Mouse (Mus musculus) neural tube, embryonic 13.5 days (tissue): ENCODE data around the gene Ranbp10. TPM values are rescaled to one million over a fixed set of nuclear protein-coding genes. Genes with fewer than 3 reads are reported as not detected.

Experiments
- ATAC-seq: fragments of 200-750 bp; cut with Nextera tagmentation; 2 replicates; pipeline ENCODE4 v1.8.0; 2017; ENCODE audit warnings: low read depth, mild to moderate bottlenecking, moderate TSS enrichment, moderate library complexity
- H3K27ac ChIP-seq: fragments of 300-500 bp; sonication (generic); replicated peaks from 2 replicates; pipeline ENCODE4 v1.5.1; 2015; ENCODE audit warnings: moderate library complexity, mild to moderate bottlenecking, inconsistent platforms
- H3K27me3 ChIP-seq: fragments of 300-500 bp; sonication (generic); 2 replicates; pipeline ENCODE4 v1.6.1; 2015; ENCODE audit warnings: mild to moderate bottlenecking, inconsistent platforms
- H3K36me3 ChIP-seq: fragments of 300-500 bp; sonication (generic); 2 replicates; pipeline ENCODE4 v1.6.1; 2015; ENCODE audit warnings: mild to moderate bottlenecking, inconsistent platforms
- H3K4me1 ChIP-seq: fragments of 300-500 bp; sonication (generic); replicated peaks from 2 replicates; pipeline ENCODE4 v1.6.1; 2015; ENCODE audit warnings: inconsistent platforms
- H3K4me2 ChIP-seq: fragments of 300-500 bp; sonication (generic); 2 replicates; pipeline ENCODE4 v1.6.1; 2015; ENCODE audit warnings: inconsistent platforms, mild to moderate bottlenecking, moderate library complexity
- H3K4me3 ChIP-seq: fragments of 300-500 bp; sonication (generic); 2 replicates; pipeline ENCODE4 v1.5.1; 2015; ENCODE audit warnings: mild to moderate bottlenecking, inconsistent platforms
- H3K9ac ChIP-seq: fragments of 300-500 bp; sonication (generic); 2 replicates; pipeline ENCODE4 v1.6.1; 2015; ENCODE audit warnings: moderate library complexity, mild to moderate bottlenecking, inconsistent platforms
- H3K9me3 ChIP-seq: fragments of 300-500 bp; sonication (generic); 2 replicates; pipeline ENCODE4 v1.6.1; 2016; ENCODE audit warnings: inconsistent platforms
- WGBS: fragments of 180-500 bp; shearing (Covaris S2); methylation state at CpG from one replicate; pipeline ENCODE4 v1.1.7; 2015; 5-methylcytosine and 5-hydroxymethylcytosine counted together
- polyA plus RNA-seq: library from polyadenylated mRNA; unstranded; fragments of >200 nt; fragmentation: Nextera tagmentation; extraction: Ambion mirVana; gene quantifications from 2 replicates; pipeline ENCODE4 v1.2.1, GENCODE M21; 2015

The Ranbp10 gene
- polyA plus RNA-seq, 1 experiment from 2014 or later, result 11.6 TPM

GRCm38 (mm10) chr8:105801153-105801904 is 25.8 kb downstream of the Ranbp10 start:
- 88% methylated on average over 6 of the region's 6 CpGs for WGBS

GRCm38 (mm10) chr8:105799091-105799812 is 27.9 kb downstream of the Ranbp10 start:
- 0 out of 2 replicates have a peak, but pooled peaks cover 5% of the 10 kb centered on the region for H3K36me3 ChIP-seq
- peaks cover 10% of the 10 kb centered on the region; the same call in 1 of the 2 replicates for H3K4me1 ChIP-seq
- H3K9me3 ChIP-seq, result no peaks in the 10 kb centered on the region
- H3K9ac ChIP-seq, result no peak overlapping the region
- H3K4me3 ChIP-seq, result no peak overlapping the region
- ATAC-seq, result no peak
- H3K27ac ChIP-seq, result peak overlapping the region; percentile 4; the same call in 1 of the 2 replicates
- no peak overlapping the region for H3K4me2 ChIP-seq
- no peaks in the 10 kb centered on the region for H3K27me3 ChIP-seq
- 58% methylated on average over 8 of the region's 8 CpGs for WGBS

More at GRCm38 (mm10) chr8:105801153-105801904, 25.8 kb downstream of the Ranbp10 start:
- Histone ChIP-seq H3K4me2 (no peak overlapping the region), H3K27me3 (no peaks in the 10 kb centered on the region), H3K36me3 (peaks cover 17% of the 10 kb centered on the region), H3K4me1 (peaks cover 14% of the 10 kb centered on the region), H3K9ac (no peak overlapping the region), H3K27ac (no peak overlapping the region), H3K9me3 (no peaks in the 10 kb centered on the region), H3K4me3 (no peak overlapping the region)
- no peak for ATAC-seq

- no peaks in the 10 kb centered on the region for H3K36me3 ChIP-seq
- H3K4me1 ChIP-seq, result peaks cover 10% of the 10 kb centered on the region; the same call in 1 of the 2 replicates
- no peak overlapping the region for H3K27ac ChIP-seq
- H3K9ac ChIP-seq, result no peak overlapping the region
- no peak overlapping the region for H3K4me2 ChIP-seq
- no peaks in the 10 kb centered on the region for H3K27me3 ChIP-seq
- 95% methylated on average over 5 of the region's 5 CpGs for WGBS
- no peak overlapping the region for H3K4me3 ChIP-seq
- ATAC-seq, result no peak
- no peaks in the 10 kb centered on the region for H3K9me3 ChIP-seq
Measured at GRCm38 (mm10) chr8:105798408-105798807, 28.7 kb downstream of the Ranbp10 start.

GRCm38 (mm10) chr8:105795785-105796184 is 31.4 kb downstream of the Ranbp10 start:
- no peak overlapping the region for H3K9ac ChIP-seq
- H3K9me3 ChIP-seq, result no peaks in the 10 kb centered on the region
- no peaks in the 10 kb centered on the region for H3K36me3 ChIP-seq
- peaks cover 10% of the 10 kb centered on the region; the same call in 1 of the 2 replicates for H3K4me1 ChIP-seq
- no peak overlapping the region for H3K4me3 ChIP-seq
- WGBS, result 88% methylated on average over 1 of the region's 1 CpGs
- H3K27me3 ChIP-seq, result no peaks in the 10 kb centered on the region
- H3K27ac ChIP-seq, result no peak overlapping the region
- no peak overlapping the region for H3K4me2 ChIP-seq
- ATAC-seq, result no peak

- no peak overlapping the region for H3K9ac ChIP-seq
- H3K27ac ChIP-seq, result no peak overlapping the region
- no peaks in the 10 kb centered on the region for H3K36me3 ChIP-seq
- H3K27me3 ChIP-seq, result no peaks in the 10 kb centered on the region
- no peak overlapping the region for H3K4me3 ChIP-seq
- peaks cover 4% of the 10 kb centered on the region; the same call in 1 of the 2 replicates for H3K4me1 ChIP-seq
- no peak overlapping the region for H3K4me2 ChIP-seq
- 87% methylated on average over 3 of the region's 3 CpGs for WGBS
- no peaks in the 10 kb centered on the region for H3K9me3 ChIP-seq
- no peak for ATAC-seq
Measured at GRCm38 (mm10) chr8:105794009-105794598, 33.0 kb downstream of the Ranbp10 start.

GRCm38 (mm10) chr8:105793331-105793730 is 33.8 kb downstream of the Ranbp10 start:
- WGBS, result 94% methylated on average over 1 of the region's 1 CpGs
- H3K27ac ChIP-seq, result no peak overlapping the region
- no peak overlapping the region for H3K9ac ChIP-seq
- no peaks in the 10 kb centered on the region for H3K4me1 ChIP-seq
- no peak overlapping the region for H3K4me2 ChIP-seq
- no peak overlapping the region for H3K4me3 ChIP-seq
- no peak for ATAC-seq
- H3K27me3 ChIP-seq, result no peaks in the 10 kb centered on the region
- H3K9me3 ChIP-seq, result no peaks in the 10 kb centered on the region
- H3K36me3 ChIP-seq, result peaks cover 2% of the 10 kb centered on the region; the same call in 1 of the 2 replicates

GRCm38 (mm10) chr8:105789626-105790025 is 37.5 kb downstream of the Ranbp10 start:
- H3K36me3 ChIP-seq, result peaks cover 26% of the 10 kb centered on the region
- ATAC-seq, result no peak
- H3K4me2 ChIP-seq, result no peak overlapping the region

GRCm38 (mm10) chr8:105788927-105789326 is 38.2 kb downstream of the Ranbp10 start:
- Histone ChIP-seq H3K4me3 (no peak overlapping the region), H3K9ac (no peak overlapping the region), H3K27me3 (no peaks in the 10 kb centered on the region), H3K27ac (no peak overlapping the region), H3K36me3 (peaks cover 28% of the 10 kb centered on the region), H3K9me3 (no peaks in the 10 kb centered on the region), H3K4me1 (peaks cover 6% of the 10 kb centered on the region; the same call in 1 of the 2 replicates), H3K4me2 (no peak overlapping the region)
- ATAC-seq, result no peak
- WGBS, result 63% methylated on average over 4 of the region's 4 CpGs

More at GRCm38 (mm10) chr8:105789626-105790025, 37.5 kb downstream of the Ranbp10 start:
- no peak overlapping the region for H3K4me3 ChIP-seq
- no peaks in the 10 kb centered on the region for H3K9me3 ChIP-seq
- H3K27me3 ChIP-seq, result no peaks in the 10 kb centered on the region
- no peak overlapping the region for H3K27ac ChIP-seq
- H3K4me1 ChIP-seq, result peaks cover 6% of the 10 kb centered on the region; the same call in 1 of the 2 replicates
- no peak overlapping the region for H3K9ac ChIP-seq

- Histone ChIP-seq H3K4me3 (no peak overlapping the region), H3K9ac (no peak overlapping the region), H3K27me3 (no peaks in the 10 kb centered on the region), H3K36me3 (peaks cover 33% of the 10 kb centered on the region), H3K4me1 (peaks cover 6% of the 10 kb centered on the region; the same call in 1 of the 2 replicates), H3K9me3 (no peaks in the 10 kb centered on the region), H3K27ac (no peak overlapping the region), H3K4me2 (no peak overlapping the region)
- WGBS, result 94% methylated on average over 2 of the region's 2 CpGs
- ATAC-seq, result no peak
Measured at GRCm38 (mm10) chr8:105788241-105788640, 38.9 kb downstream of the Ranbp10 start.

- Histone ChIP-seq H3K36me3 (peaks cover 88% of the 10 kb centered on the region), H3K9me3 (no peaks in the 10 kb centered on the region)
- WGBS, result 95% methylated on average over 5 of the region's 5 CpGs
Measured at GRCm38 (mm10) chr8:105780298-105780697, 46.9 kb downstream of the Ranbp10 start.

GRCm38 (mm10) chr8:105777833-105778232 is 49.3 kb downstream of the Ranbp10 start:
- Histone ChIP-seq H3K27ac (no peak overlapping the region), H3K27me3 (no peaks in the 10 kb centered on the region), H3K4me3 (no peak overlapping the region), H3K9me3 (no peaks in the 10 kb centered on the region), H3K36me3 (peaks cover 96% of the 10 kb centered on the region), H3K4me2 (no peak overlapping the region), H3K9ac (no peak overlapping the region), H3K4me1 (no peaks in the 10 kb centered on the region)
- ATAC-seq, result no peak
- 92% methylated on average over 2 of the region's 2 CpGs for WGBS

More at GRCm38 (mm10) chr8:105780298-105780697, 46.9 kb downstream of the Ranbp10 start:
- Histone ChIP-seq H3K27ac (no peak overlapping the region), H3K4me1 (no peaks in the 10 kb centered on the region), H3K4me3 (no peak overlapping the region), H3K27me3 (no peaks in the 10 kb centered on the region), H3K4me2 (no peak overlapping the region), H3K9ac (no peak overlapping the region)
- ATAC-seq, result no peak

GRCm38 (mm10) chr8:105774498-105774897 is 52.7 kb downstream of the Ranbp10 start:
- Histone ChIP-seq H3K9me3 (no peaks in the 10 kb centered on the region), H3K36me3 (peaks cover 95% of the 10 kb centered on the region)
- no peak for ATAC-seq

More at GRCm38 (mm10) chr8:105774498-105774897, 52.7 kb downstream of the Ranbp10 start:
- Histone ChIP-seq H3K9ac (no peak overlapping the region), H3K27me3 (no peaks in the 10 kb centered on the region), H3K27ac (no peak overlapping the region), H3K4me2 (no peak overlapping the region), H3K4me3 (no peak overlapping the region), H3K4me1 (no peaks in the 10 kb centered on the region)
- 93% methylated on average over 5 of the region's 5 CpGs for WGBS
